Mouse (Mus musculus): Measurements from ENCODE around the gene Mfap1b.

DNA sequence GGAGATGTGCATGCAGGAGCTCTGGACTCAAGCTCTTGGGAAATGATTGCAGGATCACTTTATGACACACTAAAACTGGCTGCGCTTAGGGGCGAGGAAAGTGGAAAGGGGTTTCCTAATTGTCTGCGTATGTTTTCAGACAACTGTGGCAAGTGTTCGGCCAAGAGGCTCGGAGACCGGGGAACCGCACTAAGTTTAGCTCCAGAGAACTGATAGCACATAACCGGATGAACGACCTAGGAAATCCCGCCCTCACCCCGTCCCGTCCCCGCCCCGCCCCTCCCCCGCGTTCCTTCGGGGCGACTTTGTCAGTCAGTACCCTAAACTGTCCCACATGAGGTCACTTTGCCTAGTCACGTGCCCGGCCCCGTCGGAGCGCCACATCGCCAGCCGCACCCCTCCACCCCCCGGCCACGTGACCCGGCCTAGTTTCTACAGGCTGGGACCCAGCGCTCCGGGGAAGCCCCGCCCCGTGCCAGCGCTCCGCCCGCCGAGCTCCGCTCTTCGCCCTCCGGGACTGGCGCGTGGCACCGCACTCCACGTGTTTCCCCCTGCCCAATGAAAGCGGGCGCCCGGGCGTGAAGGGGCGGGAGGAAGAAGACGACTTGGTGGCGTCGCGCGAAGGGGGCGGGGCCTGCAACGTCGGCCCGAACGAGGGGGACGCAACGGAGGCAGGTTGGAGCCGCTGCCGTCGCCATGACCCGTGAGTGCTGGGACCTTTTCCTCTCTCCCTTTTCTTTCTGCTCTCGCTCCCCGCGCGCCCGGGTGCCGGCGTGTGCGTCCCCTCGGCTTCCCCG is 24.9 kb downstream of the Mfap1b start, which contains the start of gene Serf2:
- TF ChIP-seq CTCF (IDR thresholded peaks at IDR 0.05; ENCODE audit: control insufficient read depth, insufficient read depth, low read length) (no peak), POLR2A (IDR thresholded peaks at IDR 0.05; ENCODE audit: borderline replicate concordance, control insufficient read depth, low read depth, low read length) (peak; percentile 96)
